Mouse (Mus musculus): ENCODE measurements around the gene Cldn2.
A peak's percentile ranks its signal among the peaks of the same experiment; 100 is the strongest.

DNA sequence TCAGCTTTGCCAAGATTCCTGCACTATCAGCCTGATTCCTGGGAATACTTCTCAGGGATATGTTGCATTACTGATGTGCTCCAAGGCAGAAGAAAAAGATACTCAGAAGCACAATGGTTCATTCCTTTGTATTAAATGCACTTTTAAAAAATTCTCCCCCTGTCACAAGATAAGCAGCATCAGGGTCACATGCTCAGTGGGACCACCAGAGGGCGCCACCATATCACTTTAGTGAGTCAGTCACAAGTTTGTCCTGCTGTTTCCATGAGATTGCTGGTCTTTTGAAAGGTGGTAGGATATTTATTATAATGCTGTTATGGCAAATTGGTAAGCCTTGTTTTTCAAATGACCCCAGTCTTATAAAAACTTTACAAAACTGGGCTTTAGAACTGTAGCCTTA is 48.8 kb upstream of the Cldn2 start:
- TF ChIP-seq CTCF (IDR thresholded peaks at IDR 0.05; ENCODE audit: low read depth, low read length) (peak; percentile 55), POLR2A (IDR thresholded peaks at IDR 0.05; ENCODE audit: insufficient read depth, low read length) (no peak)

Data from ES-Bruce4 (cell line).